In genomic region chr14:70833238-70833637, GRCm38 (mm10) we compare ENCODE assay signal across 22 mouse cellular contexts.
DNase-seq lines count a peak whose midpoint lies in the region; ATAC-seq and TF ChIP-seq lines count a peak whose summit lies in the region.
"Had no signal": no experiment of that assay in that cellular context is flagged by ENCODE, and none has a peak within 500 bp of the region (broad histone marks: within the 10 kb centered on the region; RNA-seq: fewer than 3 reads in every experiment).

No protein-coding gene starts in this region.

- TF ChIP-seq POLR2A in liver, adult 2 months (IDR thresholded peaks at IDR 0.05; ENCODE audit: extremely low read depth, insufficient read depth, low read length), result no peak

- no peaks in the 10 kb centered on the region for H3K27me3 ChIP-seq in forebrain, embryonic 15.5 days
- no peaks in the 10 kb centered on the region for H3K27me3 ChIP-seq in forebrain, embryonic 12.5 days
- no peaks in the 10 kb centered on the region for H3K27me3 ChIP-seq in heart, embryonic 16.5 days (ENCODE audit: control insufficient read depth, insufficient read depth, low read length)
- no peaks in the 10 kb centered on the region for H3K27me3 ChIP-seq in liver, adult 2 months (ENCODE audit: control insufficient read depth, insufficient read depth, low read length)
- H3K27me3 ChIP-seq in lung, postnatal 0 days (replicated peaks; ENCODE audit: insufficient read depth, low read length), result no peaks in the 10 kb centered on the region
- H3K27me3 ChIP-seq: CH12.LX; embryonic facial prominence, embryonic 15.5 days; hindbrain, embryonic 15.5 days; liver, embryonic 12.5 days had no signal

- no peak overlapping the region for H3K4me2 ChIP-seq in forebrain, embryonic 15.5 days (replicated peaks)
- H3K4me2 ChIP-seq in forebrain, embryonic 12.5 days, result no peak overlapping the region
- H3K4me2 ChIP-seq in heart, embryonic 16.5 days (ENCODE audit: low read depth, low read length), result peak overlapping the region; percentile 36; the same call in 1 of the 2 replicates
- no peak overlapping the region for H3K4me2 ChIP-seq in lung, postnatal 0 days (replicated peaks; ENCODE audit: low read depth, low read length)
- H3K4me2 ChIP-seq: embryonic facial prominence, embryonic 15.5 days; hindbrain, embryonic 15.5 days; liver, embryonic 12.5 days had no signal

- intact Hi-C loops in heart, postnatal 25 days (cut with DNase I), result no loop called here

- no peak overlapping the region for H3K4me3 ChIP-seq in forebrain, embryonic 15.5 days
- H3K4me3 ChIP-seq in forebrain, embryonic 12.5 days (replicated peaks), result no peak overlapping the region
- H3K4me3 ChIP-seq in heart, embryonic 16.5 days (ENCODE audit: low read length), result no peak overlapping the region
- H3K4me3 ChIP-seq in liver, adult 2 months (ENCODE audit: insufficient read depth, low read depth, low read length), result no peak overlapping the region
- no peak overlapping the region for H3K4me3 ChIP-seq in lung, postnatal 0 days (ENCODE audit: low read depth, low read length)
- H3K4me3 ChIP-seq: embryonic facial prominence, embryonic 15.5 days; hindbrain, embryonic 15.5 days; left cerebral cortex, adult 2 months; limb, embryonic 10.5 days; liver, embryonic 12.5 days had no signal

- no peak; the same call in 1 of the 2 replicates for ATAC-seq in forebrain, embryonic 15.5 days (replicated peaks)
- no peak for ATAC-seq in forebrain, embryonic 12.5 days (ENCODE audit: low FRiP score)
- ATAC-seq in heart, embryonic 16.5 days (replicated peaks; ENCODE audit: extremely low read depth, insufficient read depth, low FRiP score), result no peak
- no peak for ATAC-seq in lung, postnatal 0 days
- ATAC-seq: liver, embryonic 12.5 days; midbrain, embryonic 16.5 days had no signal

- TF ChIP-seq EP300 in lung, postnatal 0 days (IDR thresholded peaks at IDR 0.05), result no peak

- no peaks in the 10 kb centered on the region for H3K36me3 ChIP-seq in forebrain, embryonic 15.5 days
- no peaks in the 10 kb centered on the region for H3K36me3 ChIP-seq in forebrain, embryonic 12.5 days (replicated peaks)
- no peaks in the 10 kb centered on the region for H3K36me3 ChIP-seq in heart, embryonic 16.5 days (ENCODE audit: control insufficient read depth, insufficient read depth)
- no peaks in the 10 kb centered on the region for H3K36me3 ChIP-seq in liver, adult 2 months (ENCODE audit: control insufficient read depth, insufficient read depth, low read length)
- H3K36me3 ChIP-seq in lung, postnatal 0 days (ENCODE audit: insufficient read depth, low read length), result no peaks in the 10 kb centered on the region
- H3K36me3 ChIP-seq: embryonic facial prominence, embryonic 15.5 days; hindbrain, embryonic 15.5 days; limb, embryonic 10.5 days; liver, embryonic 12.5 days had no signal

- peaks cover 15% of the 10 kb centered on the region for H3K4me1 ChIP-seq in forebrain, embryonic 15.5 days
- H3K4me1 ChIP-seq in forebrain, embryonic 12.5 days, result peaks cover 7% of the 10 kb centered on the region
- H3K4me1 ChIP-seq in heart, embryonic 16.5 days (ENCODE audit: control insufficient read depth, insufficient read depth, low read length), result peaks cover 4% of the 10 kb centered on the region; the same call in 1 of the 2 replicates
- peaks cover 5% of the 10 kb centered on the region for H3K4me1 ChIP-seq in liver, adult 2 months (ENCODE audit: control insufficient read depth, insufficient read depth, low read length)
- H3K4me1 ChIP-seq in lung, postnatal 0 days (ENCODE audit: insufficient read depth, low read depth, low read length), result no peaks in the 10 kb centered on the region
- H3K4me1 ChIP-seq: embryonic facial prominence, embryonic 15.5 days; liver, embryonic 12.5 days had no signal

- TF ChIP-seq CTCF in liver, adult 2 months (IDR thresholded peaks at IDR 0.05; ENCODE audit: low read depth, low read length), result no peak
- TF ChIP-seq CTCF in lung, postnatal 0 days (IDR thresholded peaks at IDR 0.05), result no peak

- peak overlapping the region; percentile 81 for H3K27ac ChIP-seq in forebrain, embryonic 15.5 days (replicated peaks)
- H3K27ac ChIP-seq in forebrain, embryonic 12.5 days, result no peak overlapping the region
- H3K27ac ChIP-seq in heart, embryonic 16.5 days (ENCODE audit: low read length), result 0 out of 2 replicates have a peak overlapping the region, but pooled peaks have one; percentile 11
- H3K27ac ChIP-seq in liver, adult 2 months (replicated peaks; ENCODE audit: insufficient read depth, low read depth, low read length), result peak overlapping the region; percentile 74
- H3K27ac ChIP-seq in lung, postnatal 0 days (ENCODE audit: low read length), result no peak overlapping the region
- H3K27ac ChIP-seq: embryonic facial prominence, embryonic 15.5 days; left cerebral cortex, adult 2 months; limb, embryonic 10.5 days; liver, embryonic 12.5 days had no signal

- no peak for DNase-seq in heart, postnatal 25 days (ENCODE audit: low spot score)
- DNase-seq in liver, adult 2 months (ENCODE audit: extremely low read depth, low read depth, low spot score), result peak; percentile 33
- no peak for DNase-seq in liver
- no peak for DNase-seq in lung, postnatal 0 days (ENCODE audit: low spot score)
- DNase-seq: adrenal gland, postnatal 25 days; gastrocnemius, postnatal 36 days; layer of hippocampus, adult 9-11 months; lung, adult 2 months; lung, postnatal 36 days; right cerebral cortex, postnatal 14 days; spleen, adult 18-20 months; thymus, postnatal 25 days had no signal

- H3K79me2 ChIP-seq in liver, adult 2 months (ENCODE audit: control insufficient read depth, insufficient read depth, low read length), result no peaks in the 10 kb centered on the region

- no peak overlapping the region for H3K9ac ChIP-seq in forebrain, embryonic 15.5 days (replicated peaks)
- H3K9ac ChIP-seq in forebrain, embryonic 12.5 days, result no peak overlapping the region
- H3K9ac ChIP-seq in heart, embryonic 16.5 days (ENCODE audit: low read length), result no peak overlapping the region
- H3K9ac ChIP-seq in liver, adult 2 months (ENCODE audit: low read depth, low read length), result no peak overlapping the region
- H3K9ac ChIP-seq in lung, postnatal 0 days (replicated peaks; ENCODE audit: low read depth), result no peak overlapping the region
- H3K9ac ChIP-seq: embryonic facial prominence, embryonic 15.5 days; hindbrain, embryonic 15.5 days; liver, embryonic 12.5 days had no signal

- H3K9me3 ChIP-seq in forebrain, embryonic 15.5 days, result no peaks in the 10 kb centered on the region
- no peaks in the 10 kb centered on the region for H3K9me3 ChIP-seq in forebrain, embryonic 12.5 days
- no peaks in the 10 kb centered on the region; the same call in 1 of the 2 replicates for H3K9me3 ChIP-seq in heart, embryonic 16.5 days (replicated peaks; ENCODE audit: control insufficient read depth, low read length)
- H3K9me3 ChIP-seq in lung, postnatal 0 days (ENCODE audit: low read length), result no peaks in the 10 kb centered on the region
- H3K9me3 ChIP-seq: embryonic facial prominence, embryonic 15.5 days; hindbrain, embryonic 15.5 days; limb, embryonic 10.5 days; liver, embryonic 12.5 days had no signal

- 73% methylated on average over 5 of the region's 5 CpGs for WGBS in forebrain, embryonic 15.5 days
- 75% methylated on average over 5 of the region's 5 CpGs for WGBS in forebrain, embryonic 12.5 days
- 29% methylated on average over 5 of the region's 5 CpGs for whole genome bisulfite sequencing in heart, embryonic 16.5 days
- 27% methylated on average over 5 of the region's 5 CpGs for WGBS in liver, adult 2 months
- WGBS in lung, postnatal 0 days, result 15% methylated on average over 5 of the region's 5 CpGs

Comparison
In these comparisons a context has a peak if more than half of its experiments do, and no peak if none do; other contexts are left out.
1. H3K27ac ChIP-seq: peak in forebrain, embryonic 15.5 days (single experiment), heart, embryonic 16.5 days (single experiment) and liver, adult 2 months (single experiment); none in forebrain, embryonic 12.5 days (single experiment) and lung, postnatal 0 days (single experiment).